Mouse (Mus musculus): ENCODE results near the gene Nfyc.

DNA sequence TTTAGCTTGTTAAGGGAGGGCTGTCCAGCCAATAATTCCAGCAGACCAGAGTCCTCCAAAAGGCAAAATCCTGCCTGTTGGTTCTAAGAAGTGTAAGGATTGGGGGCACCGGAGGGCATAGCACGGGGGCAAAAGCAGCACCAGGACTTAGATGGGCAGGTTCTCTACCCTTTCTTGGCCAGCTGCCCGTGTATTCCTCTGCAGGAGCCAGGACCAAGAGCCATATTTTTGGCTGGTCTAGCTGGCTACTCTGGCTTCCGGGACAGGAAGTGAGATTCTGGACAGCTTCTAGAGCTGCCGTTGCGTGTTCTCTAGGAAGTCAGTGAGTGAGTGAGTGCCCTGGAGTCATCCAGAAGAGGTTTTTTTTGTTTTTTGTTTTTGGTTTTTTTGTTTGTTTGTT is 101.2 kb downstream of the Nfyc start:
- TF ChIP-seq POLR2A (IDR thresholded peaks at IDR 0.05; ENCODE audit: borderline replicate concordance, control insufficient read depth, low read depth, low read length) (no peak), CTCF (IDR thresholded peaks at IDR 0.05; ENCODE audit: control insufficient read depth, insufficient read depth, low read length) (no peak)

Data from bone marrow, adult 2 months (tissue).